Mouse (Mus musculus): ENCODE measurements around the gene Igfn1. TPM values are rescaled to one million over a fixed set of nuclear protein-coding genes. Genes with fewer than 3 reads are reported as not detected.

Igfn1 gene
- polyA plus RNA-seq (2014; fragmentation: Nextera tagmentation; extraction: Ambion mirVana) = 0.13 and 0.19 TPM in 2 replicates

DNA sequence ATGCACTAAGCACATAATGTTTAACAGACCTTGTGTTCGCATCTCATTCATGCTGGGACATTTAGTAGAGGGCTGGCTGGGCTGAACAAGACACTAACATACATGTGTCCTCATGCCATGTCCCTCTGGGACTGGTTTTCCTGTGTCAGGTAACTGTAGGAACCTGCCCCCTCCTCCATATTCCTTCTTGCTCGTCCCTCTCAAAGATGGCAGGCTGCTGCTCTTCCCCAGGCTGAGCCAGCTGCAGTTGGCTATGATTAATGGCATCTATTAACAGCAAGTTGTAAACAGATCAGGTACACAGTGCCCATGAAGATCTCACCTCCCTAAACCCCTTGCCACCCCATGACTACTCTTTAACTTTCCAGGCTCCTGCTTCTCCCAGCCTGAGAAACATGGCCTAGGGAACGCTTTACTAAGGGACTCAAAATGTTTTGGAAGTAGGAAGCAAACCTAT is at the start of gene Igfn1:
Gene Igfn1, minus strand, starts transcription at position 51 of the 457 bp plus-strand sequence.
- ATAC-seq (ENCODE audit: insufficient number of reproducible peaks, insufficient read depth, low FRiP score, low read depth) = no peak

DNA sequence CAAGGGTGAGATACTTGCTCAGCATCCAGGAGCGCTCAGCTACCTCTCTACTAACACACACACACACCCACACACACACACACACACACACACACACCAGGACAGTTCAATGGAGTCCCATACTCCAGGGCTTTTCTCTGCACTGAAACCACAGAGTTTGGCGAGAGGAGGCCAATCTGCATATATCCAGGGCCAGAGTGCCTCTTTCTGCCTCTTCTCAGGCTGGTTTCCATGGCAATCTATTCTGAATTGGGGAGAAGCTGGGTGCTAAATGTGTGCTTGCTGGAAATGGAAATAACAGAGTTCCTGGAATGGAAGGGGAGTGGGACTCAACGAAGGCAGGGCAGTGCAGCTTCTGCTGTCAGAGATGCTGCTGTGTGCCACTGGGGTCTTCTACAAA is 49.6 kb upstream of the Igfn1 start:
- no peaks in the 10 kb centered on the region for H3K36me3 ChIP-seq (ENCODE audit: control insufficient read depth, insufficient read depth, low read length)
- no peak for ATAC-seq (ENCODE audit: insufficient number of reproducible peaks, insufficient read depth, low FRiP score, low read depth)
- H3K27me3 ChIP-seq (ENCODE audit: control insufficient read depth, insufficient read depth, low read length) = peaks cover 7% of the 10 kb centered on the region; the same call in 1 of the 2 replicates
- no peak overlapping the region for H3K9ac ChIP-seq (replicated peaks; ENCODE audit: low read depth, low read length)
- H3K4me3 ChIP-seq (ENCODE audit: low read depth, low read length) = no peak overlapping the region
- no peak overlapping the region for H3K4me2 ChIP-seq (replicated peaks; ENCODE audit: low read depth, low read length)
- 78% methylated on average over 3 of the region's 3 CpGs for WGBS
- no peak overlapping the region for H3K27ac ChIP-seq (ENCODE audit: low read length)
- peaks cover 9% of the 10 kb centered on the region; the same call in 1 of the 2 replicates for H3K4me1 ChIP-seq (ENCODE audit: control insufficient read depth, insufficient read depth, low read length)
- H3K9me3 ChIP-seq (ENCODE audit: control insufficient read depth, low read depth, low read length) = no peaks in the 10 kb centered on the region

More for the DNA sequence above, at the start of gene Igfn1:
- Histone ChIP-seq H3K27ac (ENCODE audit: low read length) (no peak within 1 kb of the TSS), H3K36me3 (ENCODE audit: control insufficient read depth, insufficient read depth, low read length) (no peaks in the 10 kb centered on the region), H3K4me3 (ENCODE audit: low read depth, low read length) (0 out of 2 replicates have a peak within 1 kb of the TSS, but pooled peaks have one; percentile 38), H3K9ac (replicated peaks; ENCODE audit: low read depth, low read length) (no peak within 1 kb of the TSS), H3K27me3 (ENCODE audit: control insufficient read depth, insufficient read depth, low read length) (no peaks in the 10 kb centered on the region), H3K9me3 (ENCODE audit: control insufficient read depth, low read depth, low read length) (no peaks in the 10 kb centered on the region), H3K4me2 (replicated peaks; ENCODE audit: low read depth, low read length) (peak within 1 kb of the TSS; percentile 67; the same call in 1 of the 2 replicates), H3K4me1 (ENCODE audit: control insufficient read depth, insufficient read depth, low read length) (peaks cover 6% of the 10 kb centered on the region; the same call in 1 of the 2 replicates)
- WGBS = 62% methylated on average over 3 of the region's 3 CpGs

DNA sequence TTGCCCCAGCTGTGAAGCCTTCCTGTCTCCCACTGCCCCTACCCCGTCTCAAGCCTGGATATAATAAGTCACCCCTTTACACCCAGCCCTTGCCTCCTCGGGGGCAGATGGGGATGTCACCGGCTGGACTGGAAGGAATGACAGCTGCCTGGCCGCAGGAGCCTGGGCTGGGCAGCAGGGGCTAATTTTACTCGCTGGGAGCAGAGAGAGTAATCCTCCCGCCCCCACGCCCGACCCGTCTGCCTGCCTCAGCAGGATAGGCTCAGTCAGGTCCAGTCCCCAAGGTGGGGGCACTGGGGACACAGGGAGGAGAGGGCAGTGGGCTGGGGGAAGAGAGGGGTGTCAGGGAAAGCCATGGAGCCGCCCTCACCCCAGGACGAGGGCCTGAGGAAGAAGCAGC is 46.4 kb upstream of the Igfn1 start, which contains the start of gene Cacna1s:
Gene Cacna1s, plus strand, starts transcription at position 204 of the 400 bp plus-strand sequence.
- Histone ChIP-seq H3K4me1 (ENCODE audit: control insufficient read depth, insufficient read depth, low read length) (peaks cover 12% of the 10 kb centered on the region; the same call in 1 of the 2 replicates), H3K4me3 (ENCODE audit: low read depth, low read length) (no peak within 1 kb of the TSS), H3K36me3 (ENCODE audit: control insufficient read depth, insufficient read depth, low read length) (no peaks in the 10 kb centered on the region), H3K4me2 (replicated peaks; ENCODE audit: low read depth, low read length) (no peak within 1 kb of the TSS), H3K27me3 (ENCODE audit: control insufficient read depth, insufficient read depth, low read length) (peaks cover 15% of the 10 kb centered on the region), H3K9ac (replicated peaks; ENCODE audit: low read depth, low read length) (0 out of 2 replicates have a peak within 1 kb of the TSS, but pooled peaks have one; percentile 14), H3K9me3 (ENCODE audit: control insufficient read depth, low read depth, low read length) (no peaks in the 10 kb centered on the region), H3K27ac (ENCODE audit: low read length) (no peak within 1 kb of the TSS)
- WGBS = 45% methylated on average over 11 of the region's 11 CpGs
- no peak for ATAC-seq (ENCODE audit: insufficient number of reproducible peaks, insufficient read depth, low FRiP score, low read depth)

DNA sequence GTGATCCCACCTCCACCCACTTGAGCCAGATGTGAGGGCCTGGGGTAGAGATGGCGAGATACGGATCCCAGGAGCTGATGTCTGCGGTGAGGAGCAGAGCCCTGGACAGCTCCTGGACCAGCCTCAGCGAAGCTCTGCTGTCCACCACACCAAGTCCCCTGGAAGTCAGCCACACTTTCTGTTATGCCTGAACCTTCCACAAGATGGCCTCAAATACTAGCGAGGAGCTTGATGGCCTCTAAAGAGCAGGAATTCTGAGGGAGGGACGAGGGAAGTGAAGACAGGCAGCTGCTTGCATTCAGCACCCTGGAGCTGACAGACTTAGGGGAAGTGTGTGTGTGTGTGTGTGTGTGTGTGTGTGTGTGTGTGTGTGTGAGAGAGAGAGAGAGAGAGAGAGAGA is 45.3 kb upstream of the Igfn1 start:
- H3K9me3 ChIP-seq (ENCODE audit: control insufficient read depth, low read depth, low read length) = no peaks in the 10 kb centered on the region
- no peaks in the 10 kb centered on the region for H3K36me3 ChIP-seq (ENCODE audit: control insufficient read depth, insufficient read depth, low read length)
- H3K27me3 ChIP-seq (ENCODE audit: control insufficient read depth, insufficient read depth, low read length) = peaks cover 15% of the 10 kb centered on the region
- peak overlapping the region; percentile 42 for H3K4me2 ChIP-seq (replicated peaks; ENCODE audit: low read depth, low read length)
- WGBS = 0% methylated on average over 6 of the region's 6 CpGs
- H3K27ac ChIP-seq (ENCODE audit: low read length) = no peak overlapping the region
- peak; percentile 73; the same call in 1 of the 2 replicates for ATAC-seq (ENCODE audit: insufficient number of reproducible peaks, insufficient read depth, low FRiP score, low read depth)
- H3K4me1 ChIP-seq (ENCODE audit: control insufficient read depth, insufficient read depth, low read length) = peaks cover 12% of the 10 kb centered on the region; the same call in 1 of the 2 replicates
- peak overlapping the region; percentile 29 for H3K4me3 ChIP-seq (ENCODE audit: low read depth, low read length)
- no peak overlapping the region for H3K9ac ChIP-seq (replicated peaks; ENCODE audit: low read depth, low read length)

DNA sequence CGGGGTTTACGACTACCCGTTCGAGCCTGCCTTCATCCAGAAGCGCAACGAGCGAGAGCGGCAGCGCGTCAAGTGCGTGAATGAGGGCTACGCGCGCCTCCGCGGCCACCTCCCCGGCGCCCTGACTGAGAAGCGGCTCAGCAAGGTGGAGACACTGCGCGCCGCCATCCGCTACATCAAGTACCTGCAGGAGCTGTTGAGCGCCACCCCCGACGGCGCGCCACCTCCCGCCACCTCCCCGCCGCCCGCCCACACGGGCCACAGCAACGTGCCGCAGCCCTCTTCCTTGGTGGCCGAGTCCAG is 44.8 kb upstream of the Igfn1 start:
- H3K27me3 ChIP-seq (ENCODE audit: control insufficient read depth, insufficient read depth, low read length) = peaks cover 15% of the 10 kb centered on the region

DNA sequence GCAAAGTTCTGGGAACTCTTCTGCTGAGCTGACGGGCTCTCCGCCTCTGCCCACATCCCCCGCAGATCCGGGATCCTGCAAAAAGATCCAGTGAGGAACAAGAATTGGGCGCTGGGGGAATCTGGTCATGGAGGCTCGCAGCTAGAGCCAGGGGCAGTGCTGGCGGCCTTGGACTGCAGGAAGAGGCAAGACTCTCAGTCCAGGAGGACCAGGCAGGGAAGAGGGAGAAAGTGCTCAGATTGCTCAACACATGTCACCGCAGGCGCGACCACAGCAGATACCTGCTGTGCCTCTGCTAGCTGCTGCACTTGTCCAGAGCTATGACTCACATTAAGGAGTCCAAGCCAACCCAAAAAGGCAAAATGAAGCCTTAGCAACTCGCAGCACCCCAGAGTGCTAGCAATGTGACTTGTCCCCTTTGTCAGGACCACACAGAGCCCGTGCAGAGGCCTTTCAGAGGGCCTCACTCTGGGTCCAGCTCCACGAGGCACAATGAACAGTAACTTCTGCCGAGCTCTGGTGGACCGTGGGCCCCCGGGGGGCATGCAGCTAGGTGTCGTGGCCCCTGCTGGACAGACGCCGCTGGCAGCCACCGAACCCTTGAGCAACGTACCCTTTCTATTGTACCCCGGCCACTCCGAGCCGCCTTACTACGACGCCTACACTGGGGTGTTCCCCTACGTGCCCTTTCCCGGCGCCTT is 44.3 kb upstream of the Igfn1 start, which contains the start of gene Ascl5:
Gene Ascl5, plus strand, starts transcription at position 493 of the 701 bp plus-strand sequence.
- Histone ChIP-seq H3K4me2 (replicated peaks; ENCODE audit: low read depth, low read length) (peak within 1 kb of the TSS; percentile 42), H3K36me3 (ENCODE audit: control insufficient read depth, insufficient read depth, low read length) (no peaks in the 10 kb centered on the region), H3K4me3 (ENCODE audit: low read depth, low read length) (peak within 1 kb of the TSS; percentile 29), H3K9ac (replicated peaks; ENCODE audit: low read depth, low read length) (no peak within 1 kb of the TSS), H3K9me3 (ENCODE audit: control insufficient read depth, low read depth, low read length) (no peaks in the 10 kb centered on the region), H3K4me1 (ENCODE audit: control insufficient read depth, insufficient read depth, low read length) (peaks cover 12% of the 10 kb centered on the region; the same call in 1 of the 2 replicates), H3K27ac (ENCODE audit: low read length) (no peak within 1 kb of the TSS), H3K27me3 (ENCODE audit: control insufficient read depth, insufficient read depth, low read length) (peaks cover 15% of the 10 kb centered on the region)
- WGBS = 23% methylated on average over 29 of the region's 29 CpGs
- 0 out of 2 replicates have a peak, but pooled peaks have one; percentile 1 for ATAC-seq (ENCODE audit: insufficient number of reproducible peaks, insufficient read depth, low FRiP score, low read depth)

More for the DNA sequence above, 44.8 kb upstream of the Igfn1 start:
- under 1% methylated on average over 32 of the region's 36 CpGs for WGBS
- peak overlapping the region; percentile 42 for H3K4me2 ChIP-seq (replicated peaks; ENCODE audit: low read depth, low read length)
- peaks cover 12% of the 10 kb centered on the region; the same call in 1 of the 2 replicates for H3K4me1 ChIP-seq (ENCODE audit: control insufficient read depth, insufficient read depth, low read length)
- H3K27ac ChIP-seq (ENCODE audit: low read length) = no peak overlapping the region
- H3K4me3 ChIP-seq (ENCODE audit: low read depth, low read length) = peak overlapping the region; percentile 29
- no peaks in the 10 kb centered on the region for H3K36me3 ChIP-seq (ENCODE audit: control insufficient read depth, insufficient read depth, low read length)
- H3K9me3 ChIP-seq (ENCODE audit: control insufficient read depth, low read depth, low read length) = no peaks in the 10 kb centered on the region
- no peak overlapping the region for H3K9ac ChIP-seq (replicated peaks; ENCODE audit: low read depth, low read length)
- ATAC-seq (ENCODE audit: insufficient number of reproducible peaks, insufficient read depth, low FRiP score, low read depth) = no peak

DNA sequence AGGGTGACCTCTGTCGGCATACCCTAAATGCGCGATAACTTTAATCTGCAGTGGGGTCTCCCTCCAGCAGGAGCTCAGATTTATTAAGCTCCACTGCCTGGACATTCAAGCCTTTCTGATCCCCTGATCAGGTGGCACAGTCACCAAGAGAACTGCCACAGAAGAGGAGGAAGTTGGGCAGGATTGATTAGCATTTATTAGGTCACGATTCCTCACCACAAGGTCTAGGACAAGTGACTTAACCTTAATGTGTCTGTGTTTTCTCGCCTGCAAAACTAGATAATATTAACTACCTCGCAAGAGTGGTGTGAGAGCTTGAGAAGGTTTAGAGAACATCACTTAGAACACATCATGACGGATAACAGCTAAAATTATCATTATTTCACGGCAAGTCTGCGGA is 41.8 kb upstream of the Igfn1 start:
- Histone ChIP-seq H3K27ac (ENCODE audit: low read length) (no peak overlapping the region), H3K4me2 (replicated peaks; ENCODE audit: low read depth, low read length) (no peak overlapping the region), H3K9ac (replicated peaks; ENCODE audit: low read depth, low read length) (no peak overlapping the region), H3K9me3 (ENCODE audit: control insufficient read depth, low read depth, low read length) (no peaks in the 10 kb centered on the region), H3K4me1 (ENCODE audit: control insufficient read depth, insufficient read depth, low read length) (peaks cover 12% of the 10 kb centered on the region; the same call in 1 of the 2 replicates), H3K36me3 (ENCODE audit: control insufficient read depth, insufficient read depth, low read length) (no peaks in the 10 kb centered on the region), H3K27me3 (ENCODE audit: control insufficient read depth, insufficient read depth, low read length) (peaks cover 15% of the 10 kb centered on the region), H3K4me3 (ENCODE audit: low read depth, low read length) (no peak overlapping the region)
- ATAC-seq (ENCODE audit: insufficient number of reproducible peaks, insufficient read depth, low FRiP score, low read depth) = no peak
- 70% methylated on average over 9 of the region's 9 CpGs for WGBS

DNA sequence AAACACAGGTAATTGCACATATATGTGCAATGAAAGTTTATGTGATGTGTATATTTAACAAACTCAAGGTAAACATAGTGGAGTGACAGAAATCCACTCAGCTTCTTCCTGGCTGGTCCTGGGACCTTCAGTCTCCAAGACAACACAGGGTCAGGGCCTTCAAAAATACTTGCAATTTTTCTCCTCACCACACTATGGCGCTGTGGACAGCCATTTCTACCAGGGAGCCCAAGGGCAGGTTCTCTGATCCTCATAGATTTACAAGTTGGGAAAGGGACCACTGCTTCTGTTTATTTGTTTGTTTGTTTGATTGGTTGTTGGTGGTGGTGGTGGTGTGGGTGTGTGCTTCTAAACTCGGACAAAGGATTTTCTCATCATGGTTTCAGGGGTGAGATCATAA is 41.3 kb upstream of the Igfn1 start:
- Histone ChIP-seq H3K9ac (replicated peaks; ENCODE audit: low read depth, low read length) (no peak overlapping the region), H3K4me1 (ENCODE audit: control insufficient read depth, insufficient read depth, low read length) (peaks cover 12% of the 10 kb centered on the region; the same call in 1 of the 2 replicates), H3K4me3 (ENCODE audit: low read depth, low read length) (no peak overlapping the region), H3K27me3 (ENCODE audit: control insufficient read depth, insufficient read depth, low read length) (peaks cover 15% of the 10 kb centered on the region), H3K9me3 (ENCODE audit: control insufficient read depth, low read depth, low read length) (no peaks in the 10 kb centered on the region), H3K27ac (ENCODE audit: low read length) (no peak overlapping the region), H3K4me2 (replicated peaks; ENCODE audit: low read depth, low read length) (no peak overlapping the region), H3K36me3 (ENCODE audit: control insufficient read depth, insufficient read depth, low read length) (no peaks in the 10 kb centered on the region)
- 3% methylated on average over 2 of the region's 2 CpGs for WGBS
- ATAC-seq (ENCODE audit: insufficient number of reproducible peaks, insufficient read depth, low FRiP score, low read depth) = no peak
